Mouse (Mus musculus) layer of hippocampus, postnatal 36 days (tissue): ENCODE results near the gene Gpc6. TPM values are rescaled to one million over a fixed set of nuclear protein-coding genes. Genes with fewer than 3 reads are reported as not detected.

Experiments
- DNase-seq, 2 experiments: peaks; one replicate each; pipeline ENCODE4 v3.0.0; 2022
- total RNA-seq, 2 experiments: library from RNA; stranded (reverse); gene quantifications; 2 replicates each; pipeline ENCODE4 v1.2.3; 2021

The Gpc6 gene
- total RNA-seq, 2 experiments from 2014 or later: 11.4 to 13.6 TPM

GRCm38 (mm10) chr14:117889653-117890052, 964.5 kb downstream of the Gpc6 start:
- no peak for DNase-seq

GRCm38 (mm10) chr14:117891426-117891825, 966.3 kb downstream of the Gpc6 start:
- DNase-seq: no peak

GRCm38 (mm10) chr14:117892026-117892425, 966.9 kb downstream of the Gpc6 start:
- no peak for DNase-seq

GRCm38 (mm10) chr14:117894869-117895538, 969.9 kb downstream of the Gpc6 start:
- DNase-seq: no peak

- peak; percentile 48 to 65 for DNase-seq
Measured at GRCm38 (mm10) chr14:117895539-117895912, 970.4 kb downstream of the Gpc6 start.

- no peak for DNase-seq
Measured at GRCm38 (mm10) chr14:117904300-117904699, 979.2 kb downstream of the Gpc6 start.

- DNase-seq: no peak
Measured at GRCm38 (mm10) chr14:117905701-117906100, 980.6 kb downstream of the Gpc6 start.

- DNase-seq: no peak
Measured at GRCm38 (mm10) chr14:117906361-117906760, 981.2 kb downstream of the Gpc6 start.

GRCm38 (mm10) chr14:117908231-117908920, 983.3 kb downstream of the Gpc6 start:
- DNase-seq: no peak

GRCm38 (mm10) chr14:117909046-117909445, 983.9 kb downstream of the Gpc6 start:
- no peak for DNase-seq

GRCm38 (mm10) chr14:117910323-117910722, 985.2 kb downstream of the Gpc6 start:
- DNase-seq: no peak

GRCm38 (mm10) chr14:117912624-117913270, 987.6 kb downstream of the Gpc6 start:
- no peak for DNase-seq

- DNase-seq: no peak
Measured at GRCm38 (mm10) chr14:117916577-117916976, 991.5 kb downstream of the Gpc6 start.

GRCm38 (mm10) chr14:117918724-117919123, 993.6 kb downstream of the Gpc6 start:
- no peak for DNase-seq

GRCm38 (mm10) chr14:117919612-117920011, 994.5 kb downstream of the Gpc6 start:
- no peak for DNase-seq

GRCm38 (mm10) chr14:117921393-117922014, 996.4 kb downstream of the Gpc6 start:
- no peak for DNase-seq

- DNase-seq: no peak
Measured at GRCm38 (mm10) chr14:117923667-117924066, 998.6 kb downstream of the Gpc6 start.

GRCm38 (mm10) chr14:117930105-117930847, 1005.2 kb downstream of the Gpc6 start:
- DNase-seq: no peak

- no peak for DNase-seq
Measured at GRCm38 (mm10) chr14:117930848-117931816, 1006.0 kb downstream of the Gpc6 start.

- no peak for DNase-seq
Measured at GRCm38 (mm10) chr14:117932163-117932851, 1007.2 kb downstream of the Gpc6 start.

- no peak for DNase-seq
Measured at GRCm38 (mm10) chr14:117938554-117938953, 1013.4 kb downstream of the Gpc6 start.
